Mouse (Mus musculus): ENCODE measurements around the gene Nmnat3.

Nmnat3 gene

GRCm38 (mm10) chr9:98312622-98313374 is 25.6 kb downstream of the Nmnat3 start:
- no peak for DNase-seq

DNA sequence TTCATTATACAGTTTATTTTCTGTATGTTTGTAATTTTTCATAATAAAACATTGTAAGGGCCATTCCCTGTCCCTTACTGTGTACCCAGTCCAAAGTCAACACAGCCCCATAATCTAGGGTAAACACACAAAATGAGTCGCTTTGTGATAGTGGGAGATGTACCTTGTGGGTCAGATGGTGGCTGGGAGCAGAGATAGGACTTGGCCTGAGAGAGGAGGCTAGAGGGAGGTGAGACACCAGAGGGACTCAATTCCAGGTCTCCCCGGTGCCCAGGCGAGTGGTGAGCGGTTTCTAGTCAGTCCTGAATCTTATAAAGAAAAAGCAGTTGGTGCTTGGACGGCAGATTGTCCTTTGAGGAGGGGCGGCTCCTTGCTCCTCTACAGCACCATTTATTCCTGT is 26.4 kb downstream of the Nmnat3 start:
- DNase-seq: no peak

GRCm38 (mm10) chr9:98314059-98314650 is 26.9 kb downstream of the Nmnat3 start:
- no peak for DNase-seq

GRCm38 (mm10) chr9:98317897-98318296 is 30.7 kb downstream of the Nmnat3 start:
- DNase-seq: no peak

- DNase-seq: no peak
Observed at GRCm38 (mm10) chr9:98318875-98319274, 31.6 kb downstream of the Nmnat3 start.

DNA sequence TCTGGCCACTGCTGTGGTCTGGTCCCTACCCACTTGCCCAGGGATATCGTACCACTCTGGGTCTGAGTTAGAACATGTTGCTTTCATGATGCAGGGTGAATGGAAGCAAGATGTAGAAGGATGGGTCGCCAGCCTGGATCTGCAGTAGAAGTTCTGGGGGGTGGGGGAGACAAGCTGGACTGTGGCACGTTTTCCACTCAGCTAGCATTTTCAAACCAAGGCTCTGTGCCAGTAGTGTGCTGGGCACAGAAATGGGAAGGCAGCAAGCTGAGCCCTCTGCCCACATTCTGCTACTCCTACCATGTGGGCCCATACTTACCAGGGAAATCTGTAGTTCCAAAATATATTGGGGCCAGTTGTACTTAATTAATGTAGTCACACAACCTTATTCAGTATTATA is 33.5 kb downstream of the Nmnat3 start:
- no peak for DNase-seq

GRCm38 (mm10) chr9:98326088-98326487 is 38.9 kb downstream of the Nmnat3 start:
- DNase-seq: no peak

GRCm38 (mm10) chr9:98328415-98329176 is 41.4 kb downstream of the Nmnat3 start:
- DNase-seq: no peak

DNA sequence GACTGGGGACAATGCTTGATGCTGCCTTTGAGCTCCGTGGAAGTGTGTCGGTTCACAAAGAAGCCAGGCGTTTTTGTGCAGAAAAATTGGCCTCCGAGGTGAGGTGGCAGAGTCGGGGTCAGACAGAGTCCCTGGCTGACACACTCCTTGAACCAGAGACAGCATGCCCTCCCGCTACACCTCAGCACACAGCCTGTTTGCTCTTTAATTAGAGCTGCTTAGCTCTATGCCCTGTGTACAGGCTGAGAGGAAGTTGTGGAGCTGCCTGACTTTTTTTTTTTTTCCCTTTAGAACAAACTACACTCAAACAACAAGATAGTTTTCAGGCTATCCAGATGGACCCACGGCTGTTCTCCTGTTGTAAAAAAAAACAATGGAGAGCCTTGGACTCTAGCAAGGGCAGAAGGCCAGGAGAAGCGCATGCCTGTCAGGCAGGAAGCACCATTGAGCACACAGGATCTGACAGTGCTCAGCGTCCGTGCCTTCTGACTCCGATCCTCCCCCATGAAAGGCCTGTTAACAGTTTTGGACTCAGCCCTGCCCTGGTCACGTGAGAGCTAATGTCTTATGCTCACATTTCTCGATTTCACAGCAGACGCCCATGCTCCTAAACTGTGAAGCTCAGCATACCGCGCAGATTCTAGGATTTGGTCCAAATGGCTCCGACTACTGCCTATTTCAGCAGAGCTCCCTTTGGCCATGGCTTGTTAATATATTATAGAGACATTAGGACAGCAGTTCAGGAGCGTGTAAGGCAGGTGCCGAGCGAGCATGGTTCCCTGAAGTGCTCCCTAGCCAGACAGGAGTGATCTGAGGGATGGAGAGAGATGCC is 42.3 kb downstream of the Nmnat3 start:
- DNase-seq: peak; percentile 22 to 66

DNA sequence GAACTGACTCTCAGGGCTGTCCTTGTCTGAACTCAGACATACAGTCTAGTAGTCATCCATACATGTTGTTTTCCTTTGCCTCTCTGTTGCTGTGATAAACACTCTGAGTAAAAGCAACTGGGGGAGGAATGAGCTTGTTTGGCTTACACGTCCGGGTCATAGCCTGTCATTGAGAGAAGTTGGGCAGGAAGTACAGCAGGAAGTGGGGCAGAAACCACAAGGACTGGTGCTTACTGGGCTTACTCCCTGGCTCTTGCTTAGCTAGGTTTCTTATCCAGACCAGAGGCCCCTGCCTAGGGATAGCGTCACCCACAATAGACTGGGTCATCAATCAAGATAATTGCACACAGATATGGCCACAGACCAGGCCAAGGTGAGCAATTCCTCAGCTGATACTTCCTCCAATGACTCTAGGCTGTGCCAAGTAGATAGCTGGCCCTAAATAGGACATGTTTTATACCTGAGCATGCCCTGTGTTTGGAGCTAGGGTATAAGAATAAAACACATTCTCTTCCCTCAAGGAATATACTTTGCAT is 46.1 kb downstream of the Nmnat3 start:
- no peak for DNase-seq

- peak in 1 of 2 experiments; percentile 12 for DNase-seq
Observed at GRCm38 (mm10) chr9:98337881-98338769, 50.9 kb downstream of the Nmnat3 start.

DNA sequence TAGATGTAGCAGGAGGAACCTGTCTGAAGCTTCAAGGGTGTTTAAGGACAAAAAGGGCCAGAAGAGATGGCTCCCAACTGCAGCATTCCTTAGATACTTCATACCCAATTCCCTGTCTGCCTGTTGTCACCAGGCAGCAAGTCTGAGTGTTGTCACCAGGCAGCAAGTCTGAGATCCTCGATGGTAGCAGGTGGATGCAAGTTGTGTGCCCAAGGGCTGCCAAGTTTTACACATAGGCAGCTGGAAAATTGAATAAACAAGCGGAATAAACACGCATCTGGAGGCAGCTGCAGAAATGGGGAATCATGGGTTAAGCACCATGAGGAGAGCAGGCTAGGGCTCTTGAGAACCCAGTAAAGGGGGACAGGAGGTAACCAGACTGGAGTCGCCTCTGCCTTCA is 52.7 kb downstream of the Nmnat3 start:
- DNase-seq: peak; percentile 13 to 74

DNA sequence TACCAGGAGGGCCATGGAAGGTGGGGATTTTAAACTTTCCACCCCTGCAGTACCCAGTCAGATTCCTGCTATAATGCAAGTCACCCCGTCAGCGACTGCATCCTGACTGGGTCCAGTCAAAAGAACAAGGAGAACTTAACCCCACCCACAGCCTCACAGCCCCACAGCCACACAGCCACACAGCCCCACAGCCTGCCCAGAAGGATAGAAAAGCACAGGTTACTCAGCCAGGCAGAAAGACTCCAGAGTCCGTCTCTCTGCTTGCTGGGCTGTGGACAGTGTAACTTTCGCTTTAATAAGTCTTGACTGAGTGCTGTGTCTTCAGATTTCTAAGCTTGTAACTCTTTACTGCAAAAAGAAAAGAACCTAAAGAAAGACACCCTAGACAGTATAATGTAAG is 53.2 kb downstream of the Nmnat3 start:
- no peak for DNase-seq

GRCm38 (mm10) chr9:98345840-98346239 is 58.6 kb downstream of the Nmnat3 start:
- DNase-seq: peak in 1 of 2 experiments; percentile 4

GRCm38 (mm10) chr9:98346240-98346639 is 59.0 kb downstream of the Nmnat3 start:
- peak in 1 of 2 experiments; percentile 8 for DNase-seq

GRCm38 (mm10) chr9:98347021-98347420 is 59.8 kb downstream of the Nmnat3 start:
- DNase-seq: peak in 1 of 2 experiments; percentile 9

DNA sequence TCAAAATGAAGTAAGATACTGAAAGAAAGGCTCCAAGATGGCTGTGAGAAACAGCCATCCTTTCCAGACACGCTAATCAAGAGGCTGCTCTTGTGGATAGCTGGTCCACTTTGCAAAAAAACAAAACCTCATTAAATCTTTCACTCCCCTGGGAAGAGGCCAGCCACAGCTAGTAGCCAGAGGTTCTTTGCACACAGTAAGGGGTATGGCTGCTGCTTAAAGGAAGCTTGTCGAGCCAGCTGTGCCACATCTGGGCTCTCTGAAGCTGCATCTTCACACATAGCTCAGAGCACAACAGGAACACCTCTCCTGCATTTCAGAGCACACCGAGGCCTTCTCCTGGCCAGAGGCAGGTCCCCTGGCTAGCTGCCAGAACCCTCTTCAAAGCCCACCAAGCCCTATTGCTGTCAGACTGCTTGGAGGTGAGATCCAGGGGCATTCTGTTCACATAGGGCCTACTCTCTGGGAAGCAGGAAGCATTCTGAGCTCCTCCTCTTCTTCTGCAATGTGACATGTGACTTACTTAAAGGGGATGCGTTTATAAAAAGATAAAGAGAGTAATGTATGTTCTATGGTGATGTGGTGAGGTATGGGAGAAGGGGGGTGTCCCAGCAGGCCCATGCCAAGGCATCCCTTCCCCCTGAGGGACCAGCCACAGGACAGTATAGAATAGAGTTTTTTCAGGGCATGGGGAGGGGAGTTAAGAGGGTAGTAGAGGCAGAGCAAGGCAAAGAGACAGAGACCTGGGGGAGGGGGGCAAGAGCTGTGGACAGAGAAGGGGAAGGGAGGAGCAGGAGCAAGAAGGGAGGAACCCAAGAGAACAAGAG is 63.3 kb downstream of the Nmnat3 start:
- no peak for DNase-seq

GRCm38 (mm10) chr9:98352332-98352731 is 65.1 kb downstream of the Nmnat3 start:
- no peak for DNase-seq

DNA sequence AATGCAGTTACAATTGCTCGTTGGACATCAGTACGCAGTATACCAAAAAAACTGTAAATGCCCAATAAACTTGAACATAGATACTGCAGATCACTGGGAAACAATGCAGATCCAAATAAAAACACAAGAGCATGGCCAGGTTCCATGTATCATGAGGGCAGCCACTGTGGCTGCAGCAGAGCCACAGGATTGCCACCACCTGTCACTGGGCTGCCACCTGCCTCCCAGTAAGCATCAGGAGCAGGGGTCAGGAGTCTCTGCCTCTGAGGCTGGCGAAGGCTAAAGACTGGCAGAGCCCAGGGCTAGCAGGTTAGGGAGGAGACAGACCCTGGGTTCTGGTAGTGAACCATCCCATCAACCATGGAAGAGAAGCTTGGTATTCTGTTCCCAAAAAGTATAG is 67.7 kb downstream of the Nmnat3 start:
- no peak for DNase-seq

- DNase-seq: no peak
Observed at GRCm38 (mm10) chr9:98361047-98361446, 73.8 kb downstream of the Nmnat3 start.

DNA sequence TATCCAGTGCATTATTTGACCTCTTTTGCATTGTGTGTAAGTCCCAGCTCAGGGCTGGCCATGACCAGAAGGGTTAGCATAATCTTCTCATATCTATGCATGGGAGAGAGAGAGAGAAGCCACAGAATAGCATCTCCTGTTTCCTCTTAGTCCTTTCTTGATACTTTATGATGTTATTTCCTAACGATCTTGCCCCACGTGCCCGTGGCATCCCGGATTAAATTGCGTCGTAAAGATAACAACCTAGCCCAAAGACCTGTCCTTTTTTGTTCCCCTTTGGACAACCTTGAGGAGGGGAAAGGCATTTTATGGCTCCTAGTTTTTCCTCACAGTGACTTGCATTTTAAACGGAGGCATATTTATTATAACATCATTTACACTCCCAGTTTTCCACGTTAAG is 78.8 kb downstream of the Nmnat3 start:
- no peak for DNase-seq
